Mouse (Mus musculus) liver, embryonic 14.5 days (tissue): ENCODE measurements at regions not wholly inside any gene's neighbourhood (a gene's known extent, or its start where the extent isn't known, plus 50 kb on each side); places are given as distances from the start of the nearest gene placed in this dataset.

Source experiments
- ATAC-seq: fragments of 200-750 bp; cut with Nextera tagmentation; 2 replicates; pipeline ENCODE4 v1.8.0; 2017; ENCODE audit warnings: moderate number of reproducible peaks, mild to moderate bottlenecking, moderate library complexity; ENCODE audit not compliant: insufficient read depth
- DNase-seq, 3 experiments: peaks; one replicate each; pipeline ENCODE4 v3.0.0-alpha.2; 2012 to 2013; ENCODE audit warnings: low read depth in 3 of 3, low spot score in 3 of 3
- H3K27ac ChIP-seq: fragments of 300-500 bp; sonication (generic); 2 replicates; pipeline ENCODE4 v1.5.1; 2014; ENCODE audit warnings: moderate library complexity, mild to moderate bottlenecking, control low read depth, inconsistent platforms
- H3K27me3 ChIP-seq: fragments of 300-500 bp; sonication (generic); 2 replicates; pipeline ENCODE4 v1.6.1; 2014; ENCODE audit warnings: mild to moderate bottlenecking, low read length, moderate library complexity; ENCODE audit not compliant: control insufficient read depth, insufficient read depth
- H3K36me3 ChIP-seq: fragments of 300-500 bp; sonication (generic); replicated peaks from 2 replicates; pipeline ENCODE4 v1.6.1; 2014; ENCODE audit warnings: low read depth; ENCODE audit not compliant: control insufficient read depth, insufficient read depth
- H3K4me1 ChIP-seq, 2 experiments: fragments of 200-500 bp in 1 of 2; fragments of 300-500 bp in 1 of 2; sonication (generic) in 1 of 2; replicated peaks; 2 replicates each; pipeline ENCODE4 v1.6.1; 2012 to 2014; ENCODE audit warnings: antibody characterized with exemption in 1 of 2, inconsistent platforms in 1 of 2, low read length in 1 of 2; ENCODE audit not compliant: control insufficient read depth in 2 of 2, insufficient read depth in 2 of 2
- H3K4me2 ChIP-seq: fragments of 300-500 bp; sonication (generic); 2 replicates; pipeline ENCODE4 v1.6.1; 2014; ENCODE audit warnings: low read depth, mild to moderate bottlenecking, control low read depth, moderate library complexity
- H3K4me3 ChIP-seq, 2 experiments: fragments of 200-500 bp in 1 of 2; fragments of 300-500 bp in 1 of 2; sonication (generic) in 1 of 2; 2 replicates each; pipeline ENCODE4 v1.5.1; 2012 to 2014; ENCODE audit warnings: low read depth in 2 of 2, low read length in 2 of 2, mild to moderate bottlenecking in 2 of 2, control low read depth in 1 of 2, inconsistent platforms in 1 of 2, moderate library complexity in 1 of 2; ENCODE audit not compliant: insufficient read depth in 1 of 2
- H3K9ac ChIP-seq: fragments of 300-500 bp; sonication (generic); replicated peaks from 2 replicates; pipeline ENCODE4 v1.6.1; 2014; ENCODE audit warnings: mild to moderate bottlenecking, control low read depth, moderate library complexity
- H3K9me3 ChIP-seq: fragments of 300-500 bp; sonication (generic); 2 replicates; pipeline ENCODE4 v1.6.1; 2016; ENCODE audit warnings: low read length, mixed read lengths; ENCODE audit not compliant: control insufficient read depth
- CTCF ChIP-seq: IDR thresholded peaks from 2 replicates; pipeline ENCODE4 v1.5.1; 2016; ENCODE audit warnings: antibody characterized with exemption, low read depth, control low read depth
- EP300 ChIP-seq: IDR thresholded peaks from 2 replicates; pipeline ENCODE4 v1.6.1; 2016; ENCODE audit warnings: antibody characterized with exemption, low read depth
- WGBS: fragments of 180-500 bp; shearing (Covaris S2); extraction: QIAGEN DNeasy Blood & Tissue Kit; methylation state at CpG from one replicate; pipeline ENCODE4 v1.1.7; 2014; ENCODE audit not compliant: insufficient replicate concordance; 5-methylcytosine and 5-hydroxymethylcytosine counted together

DNA sequence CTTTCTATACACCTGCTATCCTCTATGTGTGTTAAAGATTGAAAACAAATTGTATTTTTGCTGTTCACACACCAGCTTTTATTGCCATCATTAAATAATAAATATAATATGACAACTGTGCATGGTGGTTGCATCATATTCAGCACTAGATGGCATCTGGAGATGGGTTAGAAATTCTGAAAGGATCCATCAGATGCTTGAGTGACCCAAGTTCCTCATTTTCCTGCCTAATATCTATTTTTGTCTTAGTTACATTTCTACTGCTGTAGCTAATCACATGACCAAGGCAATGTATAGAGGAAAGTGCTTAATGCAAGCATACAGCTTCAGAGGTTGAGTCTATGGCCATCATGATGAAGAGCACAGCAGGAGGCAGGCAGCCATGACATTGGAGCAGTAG is 69.7 kb upstream of the C1qtnf7 start:
- H3K27me3 ChIP-seq = no peaks in the 10 kb centered on the region
- H3K4me1 ChIP-seq = no peaks in the 10 kb centered on the region
- DNase-seq (no peak), ATAC-seq (no peak)
- H3K9me3 ChIP-seq = no peaks in the 10 kb centered on the region
- no peak overlapping the region for H3K9ac ChIP-seq
- no peaks in the 10 kb centered on the region for H3K36me3 ChIP-seq
- H3K4me3 ChIP-seq = no peak overlapping the region
- H3K27ac ChIP-seq = no peak overlapping the region
- TF ChIP-seq CTCF = no peak
- no peak for TF ChIP-seq EP300
- no peak overlapping the region for H3K4me2 ChIP-seq

DNA sequence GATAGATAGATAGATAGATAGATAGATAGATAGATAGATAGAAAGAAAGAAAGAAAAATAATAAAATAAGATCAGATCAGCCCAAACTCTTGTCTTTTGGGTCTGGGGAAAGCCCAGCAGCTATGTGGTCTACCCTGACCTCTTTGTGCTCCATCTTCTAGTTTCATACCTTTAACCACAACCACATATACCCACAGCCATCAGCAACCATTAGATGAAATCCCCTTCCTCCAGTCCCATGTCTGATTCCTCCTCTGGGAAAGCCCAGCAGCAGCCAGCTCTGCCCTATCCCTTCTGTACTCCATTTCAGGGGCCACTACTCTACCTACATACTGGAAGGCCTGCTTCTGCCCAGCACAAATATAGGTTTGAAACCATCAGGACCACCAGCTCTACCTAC is 69.0 kb upstream of the C1qtnf7 start:
- H3K4me2 ChIP-seq = no peak overlapping the region
- no peaks in the 10 kb centered on the region for H3K36me3 ChIP-seq
- TF ChIP-seq CTCF (no peak), EP300 (no peak)
- no peak overlapping the region for H3K4me3 ChIP-seq
- no peak for DNase-seq
- ATAC-seq = no peak
- no peak overlapping the region for H3K27ac ChIP-seq
- no peaks in the 10 kb centered on the region for H3K9me3 ChIP-seq
- no peaks in the 10 kb centered on the region for H3K4me1 ChIP-seq
- no peaks in the 10 kb centered on the region for H3K27me3 ChIP-seq
- H3K9ac ChIP-seq = no peak overlapping the region

DNA sequence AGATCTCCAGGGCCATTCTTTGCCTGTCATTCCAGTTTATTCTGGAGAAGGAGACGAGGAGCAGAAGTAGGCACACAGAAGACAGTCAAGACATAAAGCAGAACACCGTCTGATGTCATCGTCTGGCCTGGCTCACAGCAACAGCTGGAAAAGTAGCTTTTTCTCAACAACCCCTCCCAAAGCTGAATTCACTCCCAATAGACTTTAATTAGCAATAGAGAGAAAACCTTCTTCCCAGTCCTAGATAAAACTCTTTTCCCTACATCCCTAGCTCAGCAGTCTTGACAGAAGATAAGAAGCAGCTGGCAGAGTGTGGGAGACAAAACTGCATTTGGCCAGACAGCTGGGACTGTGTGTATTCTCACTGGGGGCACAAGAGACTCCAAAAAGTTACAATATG is 59.3 kb upstream of the C1qtnf7 start:
- no peaks in the 10 kb centered on the region for H3K27me3 ChIP-seq
- H3K4me2 ChIP-seq = no peak overlapping the region
- no peaks in the 10 kb centered on the region for H3K4me1 ChIP-seq
- H3K9me3 ChIP-seq = no peaks in the 10 kb centered on the region
- 41% methylated on average over 3 of the region's 3 CpGs for WGBS
- TF ChIP-seq CTCF = no peak
- TF ChIP-seq EP300 = no peak
- H3K9ac ChIP-seq = no peak overlapping the region
- H3K36me3 ChIP-seq = no peaks in the 10 kb centered on the region
- H3K27ac ChIP-seq = no peak overlapping the region
- H3K4me3 ChIP-seq = no peak overlapping the region
- DNase-seq (no peak), ATAC-seq (no peak)

DNA sequence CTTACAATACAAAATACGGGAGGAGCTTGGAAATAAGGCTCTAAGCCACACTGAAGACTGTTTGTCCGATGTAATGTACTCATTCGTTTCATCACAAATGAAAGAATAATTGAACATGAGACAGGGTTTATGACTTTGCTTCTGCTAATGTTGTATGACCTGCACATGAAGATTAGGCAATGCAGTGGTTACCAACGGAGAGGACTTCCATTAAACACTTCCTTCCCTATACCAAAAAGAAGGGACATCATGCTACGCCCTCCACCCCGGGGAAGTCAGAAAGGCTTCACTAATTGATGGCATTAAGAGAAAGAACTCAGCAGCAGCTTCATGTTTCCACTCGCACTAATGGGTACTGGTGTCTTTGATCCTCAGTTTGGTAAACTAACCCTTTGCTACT is 57.6 kb upstream of the C1qtnf7 start:
- no peaks in the 10 kb centered on the region for H3K36me3 ChIP-seq
- no peaks in the 10 kb centered on the region for H3K9me3 ChIP-seq
- H3K27ac ChIP-seq = no peak overlapping the region
- no peaks in the 10 kb centered on the region for H3K4me1 ChIP-seq
- no peak overlapping the region for H3K4me2 ChIP-seq
- H3K27me3 ChIP-seq = no peaks in the 10 kb centered on the region
- 44% methylated on average over 7 of the region's 7 CpGs for WGBS
- TF ChIP-seq EP300 = no peak
- H3K9ac ChIP-seq = no peak overlapping the region
- ATAC-seq (no peak), DNase-seq (no peak)
- H3K4me3 ChIP-seq = no peak overlapping the region

DNA sequence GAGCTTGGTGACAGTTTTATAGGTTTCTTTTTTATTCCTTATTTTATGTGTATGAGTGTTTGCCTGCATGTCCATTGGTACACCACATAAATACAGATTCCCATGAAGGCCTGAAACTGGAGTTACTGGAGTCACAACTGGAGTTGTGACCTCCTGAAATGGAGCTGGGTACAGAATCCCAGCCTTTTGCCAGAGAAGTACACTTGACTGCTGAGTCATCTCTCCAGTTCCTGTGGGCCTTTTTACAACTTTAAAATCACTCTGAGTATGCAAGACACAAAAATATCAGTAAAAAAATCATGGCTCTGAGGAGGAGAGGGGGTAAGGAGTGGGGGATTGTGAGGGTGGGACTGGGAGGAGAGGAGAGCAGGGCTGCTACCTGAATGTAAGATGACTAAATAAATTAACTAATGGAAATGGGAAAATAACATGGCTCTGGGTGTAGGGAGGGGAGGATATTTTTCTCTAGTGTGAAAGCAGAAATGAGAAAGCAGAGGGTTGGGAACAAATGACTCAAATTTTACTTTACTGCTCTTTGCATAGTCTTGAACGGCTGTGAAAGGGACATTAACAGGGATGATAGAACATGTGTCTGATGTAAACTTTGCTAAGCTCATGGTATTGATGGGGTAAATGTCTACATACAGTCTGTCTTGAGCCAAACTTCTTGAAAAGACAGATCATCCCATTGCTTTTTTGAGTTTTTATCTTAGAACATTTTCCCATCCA is 53.2 kb upstream of the C1qtnf7 start:
- Histone ChIP-seq H3K27me3 (no peaks in the 10 kb centered on the region), H3K36me3 (no peaks in the 10 kb centered on the region), H3K9me3 (no peaks in the 10 kb centered on the region), H3K9ac (no peak overlapping the region), H3K4me2 (no peak overlapping the region), H3K4me1 (no peaks in the 10 kb centered on the region), H3K27ac (no peak overlapping the region), H3K4me3 (no peak overlapping the region)
- no peak for DNase-seq
- ATAC-seq = no peak
- TF ChIP-seq EP300 (no peak), CTCF (no peak)
- 50% methylated on average over 1 of the region's 1 CpGs for WGBS
